Mouse (Mus musculus): ENCODE results near the gene Ing4.

Ing4 gene

GRCm38 (mm10) chr6:125094843-125095242, 55.3 kb downstream of the Ing4 start:
- DNase-seq, result no peak

GRCm38 (mm10) chr6:125095391-125096278, 56.1 kb downstream of the Ing4 start, which contains the start of gene Chd4:
TSS of gene Chd4 (plus strand) at chr6:125095981.
- peak; percentile 91 to 95 for DNase-seq

DNA sequence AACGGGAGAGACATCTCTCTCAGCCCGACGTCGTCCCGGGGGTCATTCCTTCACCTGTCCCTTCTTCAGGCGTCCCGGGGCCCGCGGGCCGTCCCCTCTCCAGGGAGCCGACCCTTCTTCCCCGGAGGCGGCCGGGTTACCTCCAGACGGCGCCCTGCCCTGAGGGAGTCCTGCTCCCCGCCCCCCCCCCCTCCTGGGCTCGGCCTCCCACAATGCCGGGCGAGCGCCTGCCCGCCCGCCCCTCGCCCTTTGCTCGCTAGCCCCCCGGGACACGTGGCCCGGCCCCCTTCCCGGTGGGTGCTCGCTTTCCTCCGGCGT, 56.7 kb downstream of the Ing4 start:
- no peak for DNase-seq

DNA sequence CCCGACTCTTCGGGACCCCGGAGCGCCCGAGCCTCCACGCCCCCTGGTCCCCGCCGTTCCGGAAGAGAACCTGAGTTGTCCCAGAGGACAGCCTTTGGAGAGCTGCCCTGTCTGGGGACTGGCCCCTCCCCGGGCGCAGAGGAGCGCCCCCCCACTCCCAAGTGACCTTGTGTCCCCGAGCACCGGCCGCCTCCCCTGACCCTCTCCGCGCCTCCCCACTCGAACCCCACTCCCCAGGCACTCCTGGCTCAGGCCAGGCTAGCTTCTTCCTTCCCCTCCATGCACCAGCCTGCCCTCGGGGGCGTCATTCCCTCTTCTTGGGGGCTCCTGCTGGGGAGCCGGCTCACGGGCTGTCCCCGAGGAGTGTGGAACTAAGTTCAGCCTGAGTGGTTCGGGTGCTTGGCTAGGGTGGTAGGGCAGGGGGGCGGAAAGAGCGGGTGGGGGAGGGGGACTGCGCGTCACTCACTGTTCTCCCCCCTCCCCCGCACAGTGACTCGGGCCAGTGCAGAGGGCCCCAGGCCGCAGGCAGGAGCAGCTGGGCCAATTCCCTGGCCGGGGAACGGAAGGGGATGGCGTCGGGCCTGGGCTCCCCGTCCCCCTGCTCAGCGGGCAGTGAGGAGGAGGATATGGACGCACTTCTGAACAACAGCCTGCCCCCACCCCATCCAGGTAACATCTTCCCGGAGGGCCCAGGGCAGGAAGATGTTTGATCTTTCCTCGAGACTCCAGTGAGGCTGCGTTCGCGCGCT, 57.2 kb downstream of the Ing4 start:
- peak; percentile 57 to 63 for DNase-seq

GRCm38 (mm10) chr6:125097346-125097689, 57.8 kb downstream of the Ing4 start:
- no peak for DNase-seq

- DNase-seq, result no peak
Observed at GRCm38 (mm10) chr6:125097951-125098350, 58.4 kb downstream of the Ing4 start.

- DNase-seq, result no peak
Observed at GRCm38 (mm10) chr6:125098513-125098912, 59.0 kb downstream of the Ing4 start.
